Mouse (Mus musculus) lung, postnatal 0 days (tissue): ENCODE results near the gene Rcan2.

Experiments
- CTCF ChIP-seq: IDR thresholded peaks from 2 replicates; pipeline ENCODE4 v1.5.1; 2016; ENCODE audit warnings: antibody characterized with exemption, mild to moderate bottlenecking
- EP300 ChIP-seq: IDR thresholded peaks from 2 replicates; pipeline ENCODE4 v1.6.1; 2016; ENCODE audit warnings: antibody characterized with exemption, mild to moderate bottlenecking, control low read depth

DNA sequence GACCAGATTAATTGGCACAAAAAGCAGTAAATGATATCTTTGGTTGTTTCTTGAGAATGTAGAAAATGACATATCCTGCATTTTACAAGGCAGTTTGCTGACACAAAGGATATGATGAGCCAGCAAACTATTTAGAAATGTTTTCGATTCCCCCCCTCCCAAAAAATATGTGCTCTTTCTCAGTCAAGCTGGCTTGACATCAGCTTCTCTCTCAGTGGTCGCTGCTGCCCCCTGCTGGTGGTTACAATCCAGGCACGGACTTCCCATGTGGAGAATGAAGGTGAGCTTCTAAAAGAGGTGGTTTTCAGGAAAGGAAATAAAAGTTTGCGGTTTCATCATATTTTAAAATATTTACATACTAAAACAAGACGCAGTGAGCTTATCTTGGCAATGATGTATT, 68.5 kb downstream of the Rcan2 start:
- peak; percentile 95 for TF ChIP-seq CTCF
- TF ChIP-seq EP300, result no peak
